Mouse (Mus musculus) retina, adult 2 months (tissue): ENCODE measurements around the gene Camta1.
"Not testable (repeated sequence)": the region's sequence is repeated elsewhere in the genome, so short reads cannot be mapped to it uniquely, and the experiment has no call there.

Source experiments
- DNase-seq: peaks from one replicate; pipeline ENCODE4 v3.0.0-alpha.2; 2012; ENCODE audit warnings: low read depth, low spot score

Camta1 gene

GRCm38 (mm10) chr4:151073108-151073744, 788.5 kb downstream of the Camta1 start:
- DNase-seq: peak; percentile 60

GRCm38 (mm10) chr4:151070962-151071361, 790.7 kb downstream of the Camta1 start:
- DNase-seq: no peak

- DNase-seq: no peak
Observed at GRCm38 (mm10) chr4:151068751-151069150, 792.9 kb downstream of the Camta1 start.

- no peak for DNase-seq
Observed at GRCm38 (mm10) chr4:151059566-151059965, 802.1 kb downstream of the Camta1 start.

GRCm38 (mm10) chr4:151058634-151059033, 803.0 kb downstream of the Camta1 start:
- no peak for DNase-seq

GRCm38 (mm10) chr4:151057347-151058321, 804.0 kb downstream of the Camta1 start, which contains the start of gene Vamp3:
Vamp3 (minus strand) TSS chr4:151057963.
- peak; percentile 97 for DNase-seq

- no peak for DNase-seq
Observed at GRCm38 (mm10) chr4:151051162-151051561, 810.5 kb downstream of the Camta1 start.

- no peak for DNase-seq
Observed at GRCm38 (mm10) chr4:151046524-151046923, 815.2 kb downstream of the Camta1 start.

GRCm38 (mm10) chr4:151044944-151045570, 816.6 kb downstream of the Camta1 start:
- no peak for DNase-seq

- peak; percentile 93 for DNase-seq
Observed at GRCm38 (mm10) chr4:151044037-151044943, 817.4 kb downstream of the Camta1 start, which contains the start of gene Per3. Per3 (minus strand) TSS chr4:151044665.

GRCm38 (mm10) chr4:151043281-151043680, 818.4 kb downstream of the Camta1 start:
- DNase-seq: no peak

- DNase-seq: no peak
Observed at GRCm38 (mm10) chr4:151041506-151041905, 820.2 kb downstream of the Camta1 start.

GRCm38 (mm10) chr4:151037800-151038199, 823.9 kb downstream of the Camta1 start:
- DNase-seq: no peak

- no peak for DNase-seq
Observed at GRCm38 (mm10) chr4:151036521-151036920, 825.2 kb downstream of the Camta1 start.

- DNase-seq: peak; percentile 39
Observed at GRCm38 (mm10) chr4:151027001-151027400, 834.7 kb downstream of the Camta1 start.

GRCm38 (mm10) chr4:151024152-151024551, 837.5 kb downstream of the Camta1 start:
- DNase-seq: no peak

- DNase-seq: not testable (repeated sequence)
Observed at GRCm38 (mm10) chr4:151017356-151017755, 844.3 kb downstream of the Camta1 start.

- DNase-seq: no peak
Observed at GRCm38 (mm10) chr4:151015946-151016345, 845.7 kb downstream of the Camta1 start.

GRCm38 (mm10) chr4:151010316-151010715, 851.4 kb downstream of the Camta1 start:
- DNase-seq: no peak

- DNase-seq: no peak
Observed at GRCm38 (mm10) chr4:151006945-151007344, 854.7 kb downstream of the Camta1 start.
